Mouse (Mus musculus): ENCODE measurements around the gene Evl. TPM values are rescaled to one million over a fixed set of nuclear protein-coding genes. Genes with fewer than 3 reads are reported as not detected.

Gene Evl
- polyA plus RNA-seq, 1 experiment: 71.5 TPM

DNA sequence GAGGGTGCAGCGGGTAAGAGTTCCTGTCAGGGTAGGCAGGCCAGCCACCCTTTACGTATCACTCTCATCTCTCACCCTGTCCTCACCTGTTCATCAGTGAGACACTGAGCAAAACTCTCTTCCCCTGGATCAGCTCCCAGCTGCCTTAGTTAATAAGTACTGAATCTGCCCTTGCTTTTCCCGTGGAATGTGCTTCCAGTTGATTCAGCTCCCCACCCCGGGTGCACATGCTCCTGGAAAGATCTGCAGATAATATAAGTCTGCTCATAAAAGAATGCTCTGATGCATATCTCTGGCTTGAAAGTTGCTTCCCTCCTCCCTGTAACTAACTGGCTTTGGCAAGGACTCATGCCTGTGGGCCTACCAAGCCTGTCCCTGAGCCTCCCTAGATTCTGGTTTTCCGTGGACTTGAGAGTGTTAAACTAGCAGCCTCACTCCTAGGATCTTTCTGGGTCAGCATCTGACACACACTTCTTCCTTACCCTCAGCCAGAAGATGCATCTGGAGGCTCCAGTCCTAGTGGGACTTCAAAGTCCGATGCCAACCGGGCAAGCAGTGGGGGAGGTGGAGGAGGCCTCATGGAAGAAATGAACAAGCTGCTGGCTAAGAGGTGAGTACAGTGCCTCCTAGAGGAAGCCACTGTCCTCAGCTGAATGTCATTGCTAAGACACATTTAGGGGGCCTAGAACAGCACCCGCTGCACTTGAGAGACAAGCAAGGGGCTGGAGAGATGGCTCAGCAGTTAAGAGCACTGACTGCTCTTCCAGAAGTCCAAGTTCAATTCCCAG lies 121.3 kb downstream of the Evl start:
- Histone ChIP-seq H3K79me2 (ENCODE audit: control insufficient read depth, insufficient read depth) (no peaks in the 10 kb centered on the region), H3K36me3 (ENCODE audit: control insufficient read depth, insufficient read depth) (no peaks in the 10 kb centered on the region)

GRCm38 (mm10) chr12:108677116-108677515 lies 122.6 kb downstream of the Evl start:
- H3K36me3 ChIP-seq (ENCODE audit: control insufficient read depth, insufficient read depth): no peaks in the 10 kb centered on the region

More for the DNA sequence above, 121.3 kb downstream of the Evl start:
- Histone ChIP-seq H3K4me3 (no peak overlapping the region), H3K27me3 (ENCODE audit: control insufficient read depth, insufficient read depth, insufficient read length) (no peaks in the 10 kb centered on the region), H3K4me2 (ENCODE audit: low read depth) (no peak overlapping the region), H3ac (ENCODE audit: control insufficient read depth, insufficient read length) (no peak overlapping the region)
- TF ChIP-seq REST (IDR thresholded peaks at IDR 0.05; ENCODE audit: insufficient read depth, insufficient read length): no peak
- TF ChIP-seq USF1 (IDR thresholded peaks at IDR 0.05; ENCODE audit: low read depth): no peak
- TF ChIP-seq SRF (IDR thresholded peaks at IDR 0.05; ENCODE audit: control insufficient read depth, insufficient read length, low read depth): no peak
- no peak for TF ChIP-seq TCF3 (IDR thresholded peaks at IDR 0.05; ENCODE audit: insufficient read length, low read depth)

GRCm38 (mm10) chr12:108678366-108678765 lies 123.8 kb downstream of the Evl start:
- H3K4me2 ChIP-seq (ENCODE audit: low read depth): no peak overlapping the region

More at GRCm38 (mm10) chr12:108677116-108677515, 122.6 kb downstream of the Evl start:
- H3K79me2 ChIP-seq (ENCODE audit: control insufficient read depth, insufficient read depth): no peaks in the 10 kb centered on the region
- no peak overlapping the region for H3K4me2 ChIP-seq (ENCODE audit: low read depth)
- no peaks in the 10 kb centered on the region for H3K27me3 ChIP-seq (ENCODE audit: control insufficient read depth, insufficient read depth, insufficient read length)
- TF ChIP-seq TCF3 (IDR thresholded peaks at IDR 0.05; ENCODE audit: insufficient read length, low read depth): no peak
- no peak for TF ChIP-seq CEBPB (IDR thresholded peaks at IDR 0.05; ENCODE audit: insufficient read depth, poor library complexity, severe bottlenecking)
- TF ChIP-seq REST (IDR thresholded peaks at IDR 0.05; ENCODE audit: insufficient read depth, insufficient read length): no peak
- TF ChIP-seq MAX (IDR thresholded peaks at IDR 0.05; ENCODE audit: low read depth): no peak
- no peak for TF ChIP-seq E2F4 (IDR thresholded peaks at IDR 0.05; ENCODE audit: insufficient read depth)
- TF ChIP-seq SRF (IDR thresholded peaks at IDR 0.05; ENCODE audit: control insufficient read depth, insufficient read length, low read depth): no peak
- no peak for TF ChIP-seq TCF12 (IDR thresholded peaks at IDR 0.05; ENCODE audit: insufficient read depth, poor library complexity, severe bottlenecking)
- no peak for TF ChIP-seq USF1 (IDR thresholded peaks at IDR 0.05; ENCODE audit: low read depth)
- TF ChIP-seq MYOD1 (IDR thresholded peaks at IDR 0.05; ENCODE audit: control insufficient read depth in 1 of 3, insufficient read length in 2 of 3, low read depth in 2 of 3): no peak
- TF ChIP-seq POLR2A (IDR thresholded peaks at IDR 0.05; ENCODE audit: insufficient read length, low read depth): no peak
- TF ChIP-seq MYOG (IDR thresholded peaks at IDR 0.05; ENCODE audit: control insufficient read depth in 1 of 3, insufficient read depth in 1 of 3, insufficient read length in 2 of 3, low read depth in 2 of 3): no peak
- H3ac ChIP-seq (ENCODE audit: control insufficient read depth, insufficient read length): no peak overlapping the region
- H3K4me3 ChIP-seq: no peak overlapping the region

DNA sequence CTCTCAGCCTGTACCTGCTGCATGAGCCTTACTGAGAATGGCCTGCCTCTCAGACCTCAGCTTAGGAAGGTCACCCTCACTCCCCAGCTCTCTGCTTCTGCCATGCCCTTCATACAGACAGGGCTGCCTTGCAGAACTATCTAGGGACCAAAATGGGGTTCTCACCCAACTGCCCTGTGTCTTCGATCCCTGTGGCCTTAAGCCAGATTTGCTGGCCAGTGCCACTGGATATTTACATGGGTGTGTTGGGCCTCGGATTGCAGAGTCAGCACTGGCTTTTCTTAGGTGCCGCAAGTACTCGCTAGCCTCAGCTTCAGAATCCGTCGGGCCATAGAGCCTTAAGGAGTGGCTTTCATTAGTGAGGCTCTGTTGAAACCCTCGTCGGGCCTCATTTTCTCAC lies 126.3 kb downstream of the Evl start:
- Histone ChIP-seq H3K36me3 (ENCODE audit: control insufficient read depth, insufficient read depth) (no peaks in the 10 kb centered on the region), H3ac (ENCODE audit: control insufficient read depth, insufficient read length) (no peak overlapping the region), H3K27me3 (ENCODE audit: control insufficient read depth, insufficient read depth, insufficient read length) (no peaks in the 10 kb centered on the region), H3K4me3 (no peak overlapping the region), H3K79me2 (ENCODE audit: control insufficient read depth, insufficient read depth) (no peaks in the 10 kb centered on the region), H3K4me2 (ENCODE audit: low read depth) (no peak overlapping the region)
- no peak for TF ChIP-seq SRF (IDR thresholded peaks at IDR 0.05; ENCODE audit: control insufficient read depth, insufficient read length, low read depth)
- TF ChIP-seq TCF3 (IDR thresholded peaks at IDR 0.05; ENCODE audit: insufficient read length, low read depth): no peak
- TF ChIP-seq CEBPB (IDR thresholded peaks at IDR 0.05; ENCODE audit: insufficient read depth, poor library complexity, severe bottlenecking): no peak
- TF ChIP-seq MYOD1 (IDR thresholded peaks at IDR 0.05; ENCODE audit: control insufficient read depth in 1 of 3, insufficient read length in 2 of 3, low read depth in 2 of 3): no peak
- no peak for TF ChIP-seq POLR2AphosphoS2 (IDR thresholded peaks at IDR 0.05; ENCODE audit: insufficient read length, low read depth)
- TF ChIP-seq MAX (IDR thresholded peaks at IDR 0.05; ENCODE audit: low read depth): no peak
- no peak for TF ChIP-seq USF1 (IDR thresholded peaks at IDR 0.05; ENCODE audit: low read depth)
- TF ChIP-seq REST (IDR thresholded peaks at IDR 0.05; ENCODE audit: insufficient read depth, insufficient read length): no peak
- no peak for TF ChIP-seq MYOG (IDR thresholded peaks at IDR 0.05; ENCODE audit: control insufficient read depth in 1 of 3, insufficient read depth in 1 of 3, insufficient read length in 2 of 3, low read depth in 2 of 3)
- TF ChIP-seq E2F4 (IDR thresholded peaks at IDR 0.05; ENCODE audit: insufficient read depth): no peak
- no peak for TF ChIP-seq POLR2A (IDR thresholded peaks at IDR 0.05; ENCODE audit: insufficient read length, low read depth)
- TF ChIP-seq TCF12 (IDR thresholded peaks at IDR 0.05; ENCODE audit: insufficient read depth, poor library complexity, severe bottlenecking): no peak

More at GRCm38 (mm10) chr12:108678366-108678765, 123.8 kb downstream of the Evl start:
- TF ChIP-seq MYOD1 (IDR thresholded peaks at IDR 0.05; ENCODE audit: control insufficient read depth in 1 of 3, insufficient read length in 2 of 3, low read depth in 2 of 3) (no peak), E2F4 (IDR thresholded peaks at IDR 0.05; ENCODE audit: insufficient read depth) (no peak), POLR2A (IDR thresholded peaks at IDR 0.05; ENCODE audit: insufficient read length, low read depth) (no peak), TCF12 (IDR thresholded peaks at IDR 0.05; ENCODE audit: insufficient read depth, poor library complexity, severe bottlenecking) (no peak), MAX (IDR thresholded peaks at IDR 0.05; ENCODE audit: low read depth) (no peak), SRF (IDR thresholded peaks at IDR 0.05; ENCODE audit: control insufficient read depth, insufficient read length, low read depth) (no peak), TCF3 (IDR thresholded peaks at IDR 0.05; ENCODE audit: insufficient read length, low read depth) (no peak), POLR2AphosphoS2 (IDR thresholded peaks at IDR 0.05; ENCODE audit: insufficient read length, low read depth) (no peak), REST (IDR thresholded peaks at IDR 0.05; ENCODE audit: insufficient read depth, insufficient read length) (no peak), CEBPB (IDR thresholded peaks at IDR 0.05; ENCODE audit: insufficient read depth, poor library complexity, severe bottlenecking) (no peak), USF1 (IDR thresholded peaks at IDR 0.05; ENCODE audit: low read depth) (no peak)
- Histone ChIP-seq H3K79me2 (ENCODE audit: control insufficient read depth, insufficient read depth) (no peaks in the 10 kb centered on the region), H3K4me3 (no peak overlapping the region), H3K27me3 (ENCODE audit: control insufficient read depth, insufficient read depth, insufficient read length) (no peaks in the 10 kb centered on the region), H3K36me3 (ENCODE audit: control insufficient read depth, insufficient read depth) (no peaks in the 10 kb centered on the region), H3ac (ENCODE audit: control insufficient read depth, insufficient read length) (no peak overlapping the region)
